Mouse (Mus musculus): ENCODE data around the gene Gm5152.
"Not testable (repeated sequence)": the region's sequence is repeated elsewhere in the genome, so short reads cannot be mapped to it uniquely, and the experiment has no call there.

The Gm5152 gene

DNA sequence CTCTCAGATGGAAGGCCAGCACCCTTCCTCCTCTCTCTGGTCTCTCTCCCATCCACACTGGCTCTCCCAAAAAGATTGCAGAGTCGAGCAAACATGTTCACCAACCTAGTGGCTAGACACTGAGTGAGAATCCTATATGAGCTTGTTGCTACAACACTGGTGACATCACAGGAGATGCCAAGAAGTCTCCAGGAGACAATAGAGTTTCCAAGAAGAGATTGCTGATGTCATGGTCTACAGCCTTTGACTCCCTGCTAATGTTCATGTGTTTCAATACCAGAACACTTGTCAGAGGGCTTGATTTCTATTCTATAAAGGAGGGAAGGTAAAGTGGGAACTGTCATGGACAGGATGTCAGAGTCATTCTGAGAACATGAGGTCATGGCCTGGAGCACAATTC is at the start of gene Gm5152:
Gm5152 (minus strand) TSS at position 101 of the 400 bp plus-strand sequence.
- H3K36me3 ChIP-seq (ENCODE audit: control insufficient read depth, insufficient read depth, low read length, poor library complexity, severe bottlenecking); H3K27me3 ChIP-seq (ENCODE audit: control insufficient read depth, insufficient read depth, low read length, poor library complexity, severe bottlenecking); DNase-seq (ENCODE audit: low read depth, low spot score): not testable (repeated sequence)

- H3K27me3 ChIP-seq (ENCODE audit: control insufficient read depth, insufficient read depth, low read length, poor library complexity, severe bottlenecking); H3K36me3 ChIP-seq (ENCODE audit: control insufficient read depth, insufficient read depth, low read length, poor library complexity, severe bottlenecking); DNase-seq (ENCODE audit: low read depth, low spot score): not testable (repeated sequence)
Observed at GRCm38 (mm10) chr5:10254768-10255167, 8.4 kb upstream of the Gm5152 start.

DNA sequence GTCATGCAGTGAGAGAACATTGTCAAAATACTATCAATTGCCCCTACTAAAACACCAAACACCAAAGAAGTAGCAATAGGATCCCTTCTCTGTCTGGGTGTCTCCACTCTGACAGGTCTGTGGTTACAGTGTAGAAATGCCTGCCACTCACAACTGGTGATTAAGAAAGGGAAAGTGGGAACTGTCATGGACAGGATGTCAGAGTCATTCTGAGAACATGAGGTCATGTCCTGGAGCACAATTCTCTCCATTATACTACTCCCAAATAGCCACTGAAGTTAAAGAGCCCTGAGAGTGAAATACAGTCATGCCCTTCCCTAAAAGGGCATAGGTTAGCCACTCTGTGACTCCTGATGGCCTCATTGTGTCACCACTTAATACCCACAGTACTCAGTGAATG is 556 bp downstream of the Gm5152 start:
- not testable (repeated sequence) for DNase-seq (ENCODE audit: low read depth, low spot score); H3K36me3 ChIP-seq (ENCODE audit: control insufficient read depth, insufficient read depth, low read length, poor library complexity, severe bottlenecking); H3K27me3 ChIP-seq (ENCODE audit: control insufficient read depth, insufficient read depth, low read length, poor library complexity, severe bottlenecking)

GRCm38 (mm10) chr5:10240436-10240835 is 5.9 kb downstream of the Gm5152 start:
- not testable (repeated sequence) for H3K27me3 ChIP-seq (ENCODE audit: control insufficient read depth, insufficient read depth, low read length, poor library complexity, severe bottlenecking); H3K36me3 ChIP-seq (ENCODE audit: control insufficient read depth, insufficient read depth, low read length, poor library complexity, severe bottlenecking); DNase-seq (ENCODE audit: low read depth, low spot score)

GRCm38 (mm10) chr5:10220317-10220716 is 26.0 kb downstream of the Gm5152 start:
- H3K27me3 ChIP-seq (ENCODE audit: control insufficient read depth, insufficient read depth, low read length, poor library complexity, severe bottlenecking) = no peaks in the 10 kb centered on the region
- no peaks in the 10 kb centered on the region for H3K36me3 ChIP-seq (ENCODE audit: control insufficient read depth, insufficient read depth, low read length, poor library complexity, severe bottlenecking)
- DNase-seq (ENCODE audit: low read depth, low spot score) = no peak

GRCm38 (mm10) chr5:10203067-10203466 is 43.3 kb downstream of the Gm5152 start:
- no peaks in the 10 kb centered on the region for H3K27me3 ChIP-seq (ENCODE audit: control insufficient read depth, insufficient read depth, low read length, poor library complexity, severe bottlenecking)
- H3K36me3 ChIP-seq (ENCODE audit: control insufficient read depth, insufficient read depth, low read length, poor library complexity, severe bottlenecking) = no peaks in the 10 kb centered on the region
- DNase-seq (ENCODE audit: low read depth, low spot score) = no peak

DNA sequence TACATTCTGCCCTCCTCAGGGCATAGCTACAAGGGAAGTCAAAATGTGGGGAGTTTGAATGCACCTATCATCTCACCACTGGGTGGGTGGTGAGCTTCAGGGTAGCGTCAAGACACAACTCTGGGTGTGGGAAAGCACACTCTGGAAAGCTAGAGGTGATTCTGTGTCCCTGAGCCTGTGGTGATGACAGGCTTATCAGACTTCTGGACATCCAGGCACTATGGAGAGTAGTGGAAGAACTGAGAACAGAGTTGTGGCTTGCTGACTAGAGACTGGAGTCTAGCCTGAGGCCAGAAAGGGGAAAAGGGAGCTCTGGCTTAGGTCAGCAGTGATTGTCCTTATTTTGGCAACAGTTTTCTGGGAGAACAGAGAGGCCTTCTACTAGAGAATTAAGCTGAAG is 49.4 kb downstream of the Gm5152 start:
- DNase-seq (ENCODE audit: low read depth, low spot score) = no peak
- Histone ChIP-seq H3K27me3 (ENCODE audit: control insufficient read depth, insufficient read depth, low read length, poor library complexity, severe bottlenecking) (no peaks in the 10 kb centered on the region), H3K36me3 (ENCODE audit: control insufficient read depth, insufficient read depth, low read length, poor library complexity, severe bottlenecking) (no peaks in the 10 kb centered on the region)
